Mouse (Mus musculus) lung, embryonic 16.5 days (tissue): ENCODE measurements around the gene Snx15. TPM values are rescaled to one million over a fixed set of nuclear protein-coding genes. Genes with fewer than 3 reads are reported as not detected.

Experiments
- ATAC-seq: fragments of 200-750 bp; cut with Nextera tagmentation; 2 replicates; pipeline ENCODE4 v1.8.0; 2017; ENCODE audit warnings: low read depth, mild to moderate bottlenecking, moderate library complexity
- H3K27ac ChIP-seq: fragments of 300-500 bp; sonication (generic); 2 replicates; pipeline ENCODE4 v1.5.1; 2014; ENCODE audit warnings: mild to moderate bottlenecking, control low read depth, low read length
- H3K27me3 ChIP-seq: fragments of 300-500 bp; sonication (generic); 2 replicates; pipeline ENCODE4 v1.6.1; 2014; ENCODE audit warnings: low read depth, low read length, mixed read lengths; ENCODE audit not compliant: control insufficient read depth, insufficient read depth
- H3K36me3 ChIP-seq: fragments of 300-500 bp; sonication (generic); 2 replicates; pipeline ENCODE4 v1.6.1; 2014; ENCODE audit warnings: low read length; ENCODE audit not compliant: control insufficient read depth, insufficient read depth
- H3K4me1 ChIP-seq: fragments of 300-500 bp; sonication (generic); replicated peaks from 2 replicates; pipeline ENCODE4 v1.6.1; 2014; ENCODE audit warnings: low read length, mixed read lengths; ENCODE audit not compliant: control insufficient read depth, insufficient read depth
- H3K4me2 ChIP-seq: fragments of 300-500 bp; sonication (generic); 2 replicates; pipeline ENCODE4 v1.6.1; 2014; ENCODE audit warnings: low read depth, low read length, control low read depth
- H3K4me3 ChIP-seq: fragments of 300-500 bp; sonication (generic); 2 replicates; pipeline ENCODE4 v1.5.1; 2014; ENCODE audit warnings: mild to moderate bottlenecking, low read length, control low read depth
- H3K9ac ChIP-seq: fragments of 300-500 bp; sonication (generic); 2 replicates; pipeline ENCODE4 v1.6.1; 2014; ENCODE audit warnings: low read length, control low read depth
- H3K9me3 ChIP-seq: fragments of 300-500 bp; sonication (generic); 2 replicates; pipeline ENCODE4 v1.6.1; 2016; ENCODE audit warnings: low read length; ENCODE audit not compliant: control insufficient read depth
- WGBS: fragments of 180-500 bp; shearing (Covaris S2); extraction: QIAGEN DNeasy Blood & Tissue Kit; methylation state at CpG from one replicate; pipeline ENCODE4 v1.1.7; 2014; 5-methylcytosine and 5-hydroxymethylcytosine counted together
- polyA plus RNA-seq: library from polyadenylated mRNA; unstranded; fragments of >200 nt; fragmentation: Nextera tagmentation; extraction: Ambion mirVana; gene quantifications from 2 replicates; pipeline ENCODE4 v1.2.1, GENCODE M21; 2015

Gene Snx15
- polyA plus RNA-seq, 1 experiment from 2014 or later = 35.1 TPM

GRCm38 (mm10) chr19:6085417-6085879 lies 42.7 kb downstream of the Snx15 start:
- Histone ChIP-seq H3K4me2 (peak overlapping the region; percentile 80), H3K27ac (peak overlapping the region; percentile 62), H3K4me3 (peak overlapping the region; percentile 76), H3K9me3 (no peaks in the 10 kb centered on the region), H3K27me3 (no peaks in the 10 kb centered on the region), H3K9ac (peak overlapping the region; percentile 79), H3K4me1 (peaks cover 13% of the 10 kb centered on the region), H3K36me3 (peaks cover 15% of the 10 kb centered on the region)
- ATAC-seq = peak; percentile 72
- WGBS = under 1% methylated on average over 17 of the region's 17 CpGs

- H3K4me2 ChIP-seq = peak within 1 kb of the TSS; percentile 80
- peak within 1 kb of the TSS; percentile 79 for H3K9ac ChIP-seq
- under 1% methylated on average over 58 of the region's 58 CpGs for WGBS
- no peaks in the 10 kb centered on the region for H3K27me3 ChIP-seq
- peaks cover 13% of the 10 kb centered on the region for H3K4me1 ChIP-seq
- H3K27ac ChIP-seq = peak within 1 kb of the TSS; percentile 62
- H3K36me3 ChIP-seq = peaks cover 14% of the 10 kb centered on the region; the same call in 1 of the 2 replicates
- H3K4me3 ChIP-seq = peak within 1 kb of the TSS; percentile 76
- peak; percentile 94 for ATAC-seq
- no peaks in the 10 kb centered on the region for H3K9me3 ChIP-seq
These were observed 43.4 kb downstream of the Snx15 start, which contains the start of the genes Zfpl1 and Cdca5 for GRCm38 (mm10) chr19:6084478-6085248. Gene Zfpl1, minus strand, starts transcription at chr19:6084956. Gene Cdca5, plus strand, starts transcription at chr19:6084983.

GRCm38 (mm10) chr19:6082156-6082555 lies 45.9 kb downstream of the Snx15 start, which contains the start of gene Gm28374:
Gene Gm28374, minus strand, starts transcription at chr19:6082256.
- no peak for ATAC-seq
- H3K27ac ChIP-seq = no peak within 1 kb of the TSS
- peaks cover 13% of the 10 kb centered on the region for H3K4me1 ChIP-seq
- no peaks in the 10 kb centered on the region for H3K9me3 ChIP-seq
- H3K4me2 ChIP-seq = no peak within 1 kb of the TSS
- peaks cover 14% of the 10 kb centered on the region; the same call in 1 of the 2 replicates for H3K36me3 ChIP-seq
- WGBS = 82% methylated on average over 9 of the region's 9 CpGs
- H3K27me3 ChIP-seq = no peaks in the 10 kb centered on the region
- H3K4me3 ChIP-seq = no peak within 1 kb of the TSS
- no peak within 1 kb of the TSS for H3K9ac ChIP-seq

- H3K4me1 ChIP-seq = peaks cover 13% of the 10 kb centered on the region
These were observed 48.1 kb downstream of the Snx15 start, which contains the start of gene Tmem262 for GRCm38 (mm10) chr19:6079983-6080480. Gene Tmem262, plus strand, starts transcription at chr19:6080033.

GRCm38 (mm10) chr19:6076564-6077393 lies 51.3 kb downstream of the Snx15 start, which contains the start of gene Vps51:
Gene Vps51, minus strand, starts transcription at chr19:6077231.
- no peaks in the 10 kb centered on the region for H3K9me3 ChIP-seq
- H3K36me3 ChIP-seq = peaks cover 15% of the 10 kb centered on the region
- H3K4me3 ChIP-seq = peak within 1 kb of the TSS; percentile 92
- no peaks in the 10 kb centered on the region for H3K27me3 ChIP-seq
- H3K4me2 ChIP-seq = peak within 1 kb of the TSS; percentile 93
- under 1% methylated on average over 33 of the region's 33 CpGs for WGBS
- peak within 1 kb of the TSS; percentile 90 for H3K9ac ChIP-seq
- ATAC-seq = peak; percentile 91
- peak within 1 kb of the TSS; percentile 86 for H3K27ac ChIP-seq
- H3K4me1 ChIP-seq = peaks cover 6% of the 10 kb centered on the region

More at GRCm38 (mm10) chr19:6079983-6080480, 48.1 kb downstream of the Snx15 start, which contains the start of gene Tmem262:
- Histone ChIP-seq H3K36me3 (peaks cover 11% of the 10 kb centered on the region), H3K9ac (no peak within 1 kb of the TSS), H3K9me3 (no peaks in the 10 kb centered on the region), H3K27me3 (no peaks in the 10 kb centered on the region), H3K27ac (no peak within 1 kb of the TSS), H3K4me3 (no peak within 1 kb of the TSS), H3K4me2 (no peak within 1 kb of the TSS)
- no peak for ATAC-seq
- WGBS = 89% methylated on average over 12 of the region's 12 CpGs

GRCm38 (mm10) chr19:6073889-6074288 lies 54.2 kb downstream of the Snx15 start:
- Histone ChIP-seq H3K4me3 (no peak overlapping the region), H3K4me1 (peaks cover 6% of the 10 kb centered on the region), H3K4me2 (no peak overlapping the region), H3K9me3 (no peaks in the 10 kb centered on the region), H3K9ac (no peak overlapping the region), H3K27me3 (no peaks in the 10 kb centered on the region), H3K27ac (no peak overlapping the region), H3K36me3 (peaks cover 20% of the 10 kb centered on the region)
- WGBS = 90% methylated on average over 5 of the region's 5 CpGs
- no peak for ATAC-seq

GRCm38 (mm10) chr19:6071261-6071660 lies 56.8 kb downstream of the Snx15 start:
- Histone ChIP-seq H3K4me3 (no peak overlapping the region), H3K36me3 (peaks cover 24% of the 10 kb centered on the region), H3K9me3 (no peaks in the 10 kb centered on the region), H3K4me2 (no peak overlapping the region), H3K9ac (no peak overlapping the region), H3K27me3 (no peaks in the 10 kb centered on the region), H3K4me1 (peaks cover 20% of the 10 kb centered on the region), H3K27ac (no peak overlapping the region)
- 92% methylated on average over 19 of the region's 19 CpGs for WGBS
- no peak for ATAC-seq

- no peak overlapping the region for H3K4me2 ChIP-seq
- H3K36me3 ChIP-seq = peaks cover 24% of the 10 kb centered on the region
- H3K9me3 ChIP-seq = no peaks in the 10 kb centered on the region
- no peak overlapping the region for H3K9ac ChIP-seq
- 86% methylated on average over 31 of the region's 31 CpGs for WGBS
- no peak overlapping the region for H3K27ac ChIP-seq
- peaks cover 16% of the 10 kb centered on the region for H3K4me1 ChIP-seq
- no peak overlapping the region for H3K4me3 ChIP-seq
- H3K27me3 ChIP-seq = no peaks in the 10 kb centered on the region
- no peak for ATAC-seq
These were observed 57.4 kb downstream of the Snx15 start for GRCm38 (mm10) chr19:6070571-6071250.
